Mouse (Mus musculus): ENCODE results near the gene Nedd9.

The Nedd9 gene

GRCm38 (mm10) chr13:41416065-41417016, 70.8 kb downstream of the Nedd9 start:
- in situ Hi-C loops (cut with MboI; ENCODE audit: low sequenced_read_pairs): no loop called here

- in situ Hi-C loops (cut with MboI; ENCODE audit: low sequenced_read_pairs): no loop called here
Observed at GRCm38 (mm10) chr13:41410191-41411074, 76.7 kb downstream of the Nedd9 start.

- in situ Hi-C loops (cut with MboI; ENCODE audit: low sequenced_read_pairs): no loop called here
Observed at GRCm38 (mm10) chr13:41409291-41409690, 77.9 kb downstream of the Nedd9 start.

GRCm38 (mm10) chr13:41408374-41408952, 78.7 kb downstream of the Nedd9 start:
- in situ Hi-C loops (cut with MboI; ENCODE audit: low sequenced_read_pairs): no loop called here

- in situ Hi-C loops (cut with MboI; ENCODE audit: low sequenced_read_pairs): no loop called here
Observed at GRCm38 (mm10) chr13:41405009-41405408, 82.2 kb downstream of the Nedd9 start.

- in situ Hi-C loops (cut with MboI; ENCODE audit: low sequenced_read_pairs): no loop called here
Observed at GRCm38 (mm10) chr13:41403838-41404237, 83.3 kb downstream of the Nedd9 start.

GRCm38 (mm10) chr13:41402441-41403003, 84.6 kb downstream of the Nedd9 start:
- in situ Hi-C loops (cut with MboI; ENCODE audit: low sequenced_read_pairs): no loop called here

GRCm38 (mm10) chr13:41401775-41402174, 85.4 kb downstream of the Nedd9 start:
- in situ Hi-C loops (cut with MboI; ENCODE audit: low sequenced_read_pairs): no loop called here

- in situ Hi-C loops (cut with MboI; ENCODE audit: low sequenced_read_pairs): no loop called here
Observed at GRCm38 (mm10) chr13:41400289-41400688, 86.9 kb downstream of the Nedd9 start.

GRCm38 (mm10) chr13:41392191-41392590, 95.0 kb downstream of the Nedd9 start:
- in situ Hi-C loops (cut with MboI; ENCODE audit: low sequenced_read_pairs): no loop called here

GRCm38 (mm10) chr13:41390698-41391097, 96.5 kb downstream of the Nedd9 start:
- in situ Hi-C loops (cut with MboI; ENCODE audit: low sequenced_read_pairs): no loop called here

GRCm38 (mm10) chr13:41386581-41386980, 100.6 kb downstream of the Nedd9 start:
- in situ Hi-C loops (cut with MboI; ENCODE audit: low sequenced_read_pairs): no loop called here

- in situ Hi-C loops (cut with MboI; ENCODE audit: low sequenced_read_pairs): no loop called here
Observed at GRCm38 (mm10) chr13:41384896-41385295, 102.3 kb downstream of the Nedd9 start.

GRCm38 (mm10) chr13:41382635-41383034, 104.5 kb downstream of the Nedd9 start:
- in situ Hi-C loops (cut with MboI; ENCODE audit: low sequenced_read_pairs): no loop called here

GRCm38 (mm10) chr13:41381806-41382546, 105.2 kb downstream of the Nedd9 start:
- in situ Hi-C loops (cut with MboI; ENCODE audit: low sequenced_read_pairs): no loop called here

GRCm38 (mm10) chr13:41381041-41381805, 105.9 kb downstream of the Nedd9 start:
- in situ Hi-C loops (cut with MboI; ENCODE audit: low sequenced_read_pairs): no loop called here

GRCm38 (mm10) chr13:41379951-41380465, 107.2 kb downstream of the Nedd9 start:
- in situ Hi-C loops (cut with MboI; ENCODE audit: low sequenced_read_pairs): no loop called here

- in situ Hi-C loops (cut with MboI; ENCODE audit: low sequenced_read_pairs): no loop called here
Observed at GRCm38 (mm10) chr13:41378462-41378861, 108.7 kb downstream of the Nedd9 start.

GRCm38 (mm10) chr13:41377856-41378255, 109.3 kb downstream of the Nedd9 start:
- in situ Hi-C loops (cut with MboI; ENCODE audit: low sequenced_read_pairs): no loop called here
